In genomic region chr17:27081868-27082267, GRCm38 (mm10) we compare ENCODE assay signal across 25 mouse cellular contexts. TPM values are rescaled to one million over a fixed set of nuclear protein-coding genes. Genes with fewer than 3 reads are reported as not detected.
A peak's percentile ranks its signal among the peaks of the same experiment; 100 is the strongest.
DNase-seq lines count a peak whose midpoint lies in the region; ATAC-seq and TF ChIP-seq lines count a peak whose summit lies in the region.
"Had no signal": no experiment of that assay in that cellular context is flagged by ENCODE, and none has a peak within 500 bp of the region (broad histone marks: within the 10 kb centered on the region; RNA-seq: fewer than 3 reads in every experiment).

No protein-coding gene starts in this region.

- peaks cover 19% of the 10 kb centered on the region for H3K4me1 ChIP-seq in kidney, embryonic 16.5 days (ENCODE audit: insufficient read depth, low read length)
- H3K4me1 ChIP-seq in MEL (ENCODE audit: control insufficient read depth in 1 of 2, insufficient read depth in 2 of 2, low read length in 2 of 2), result peaks cover 0 to 22% of the 10 kb centered on the region in 2 experiments; a peak in 3 of 4 replicates
- H3K4me1 ChIP-seq in intestine, embryonic 15.5 days (replicated peaks), result peaks cover 37% of the 10 kb centered on the region
- H3K4me1 ChIP-seq: neural tube, embryonic 15.5 days had no signal

- H3K79me2 ChIP-seq in MEL (ENCODE audit: control insufficient read depth, insufficient read depth, low read length, poor library complexity), result no peaks in the 10 kb centered on the region

- no peaks in the 10 kb centered on the region for H3K27me3 ChIP-seq in kidney, embryonic 16.5 days (ENCODE audit: insufficient read depth, low read length)
- no peaks in the 10 kb centered on the region; a peak in 1 of 4 replicates for H3K27me3 ChIP-seq in MEL (ENCODE audit: control insufficient read depth in 1 of 2, insufficient read depth in 2 of 2, low read length in 2 of 2)
- no peaks in the 10 kb centered on the region for H3K27me3 ChIP-seq in intestine, embryonic 15.5 days (replicated peaks)
- H3K27me3 ChIP-seq: heart, embryonic 12.5 days; hindbrain, embryonic 15.5 days; neural tube, embryonic 15.5 days; Patski had no signal

- no peak overlapping the region for H3K9ac ChIP-seq in kidney, embryonic 16.5 days (replicated peaks; ENCODE audit: low read length)
- no peak overlapping the region for H3K9ac ChIP-seq in MEL (ENCODE audit: control insufficient read depth, low read depth, low read length, poor library complexity, severe bottlenecking)
- no peak overlapping the region for H3K9ac ChIP-seq in intestine, embryonic 15.5 days
- H3K9ac ChIP-seq: heart, embryonic 12.5 days; hindbrain, embryonic 15.5 days; lung, embryonic 14.5 days; neural tube, embryonic 15.5 days had no signal

- peaks cover 9% of the 10 kb centered on the region; the same call in 1 of the 2 replicates for H3K36me3 ChIP-seq in kidney, embryonic 16.5 days (ENCODE audit: insufficient read depth, low read length)
- H3K36me3 ChIP-seq in MEL (ENCODE audit: control insufficient read depth in 1 of 2, insufficient read depth in 2 of 2, low read length in 2 of 2), result peaks cover 0 to 12% of the 10 kb centered on the region in 2 experiments; a peak in 2 of 4 replicates
- H3K36me3 ChIP-seq in intestine, embryonic 15.5 days, result no peaks in the 10 kb centered on the region; the same call in 1 of the 2 replicates
- H3K36me3 ChIP-seq: embryonic facial prominence, embryonic 10.5 days; hindbrain, embryonic 15.5 days; midbrain, embryonic 10.5 days; neural tube, embryonic 15.5 days had no signal

- no peak overlapping the region for H3K4me3 ChIP-seq in kidney, embryonic 16.5 days (ENCODE audit: low read length)
- no peak overlapping the region for H3K4me3 ChIP-seq in MEL (ENCODE audit: control insufficient read depth in 1 of 2, insufficient read depth in 1 of 2, low read depth in 2 of 2, low read length in 2 of 2)
- no peak overlapping the region for H3K4me3 ChIP-seq in intestine, embryonic 15.5 days (replicated peaks)
- H3K4me3 ChIP-seq: embryonic facial prominence, embryonic 10.5 days; heart, embryonic 12.5 days; hindbrain, embryonic 15.5 days; left cerebral cortex, adult 2 months; midbrain, embryonic 10.5 days; neural tube, embryonic 15.5 days had no signal

- no peak for ATAC-seq in kidney, embryonic 16.5 days (ENCODE audit: low FRiP score, low TSS enrichment)
- peak; percentile 42; the same call in 1 of the 2 replicates for ATAC-seq in intestine, embryonic 15.5 days
- 0 out of 2 replicates have a peak, but pooled peaks have one; percentile 30 for ATAC-seq in megakaryocyte progenitor cell, adult 5-6 weeks (replicated peaks; ENCODE audit: poor library complexity)
- ATAC-seq: forebrain, embryonic 16.5 days; Patski had no signal

- 79% methylated on average over 5 of the region's 5 CpGs for WGBS in kidney, embryonic 16.5 days
- 57% methylated on average over 5 of the region's 5 CpGs for WGBS in intestine, embryonic 15.5 days

- TF ChIP-seq POLR2A in MEL (IDR thresholded peaks at IDR 0.05; ENCODE audit: control insufficient read depth in 1 of 2, insufficient read depth in 1 of 2, low read depth in 1 of 2, low read length in 2 of 2, poor library complexity in 1 of 2), result no peak

- TF ChIP-seq RAD21 in MEL (IDR thresholded peaks at IDR 0.05; ENCODE audit: low read depth, low read length), result no peak

- no peak for DNase-seq in kidney, adult 8-10 months
- peak; percentile 15 for DNase-seq in MEL (ENCODE audit: low read depth, low spot score)
- DNase-seq in adrenal gland, postnatal 25 days, result no peak
- DNase-seq in spleen, adult 12 weeks (ENCODE audit: low spot score), result no peak
- DNase-seq: adrenal gland, adult 8-10 months; cerebellum, adult 9-10 months; gastrocnemius, postnatal 14 days; heart, adult 18-20 months; heart, postnatal 14 days; kidney, postnatal 10 days; lung, embryonic 14.5 days; right cerebral cortex, adult 18-20 months; right cerebral cortex, postnatal 4 days; thymus, postnatal 14 days had no signal

- H3K9me3 ChIP-seq in kidney, embryonic 16.5 days (ENCODE audit: low read length), result peaks cover 7% of the 10 kb centered on the region; the same call in 1 of the 2 replicates
- H3K9me3 ChIP-seq in MEL (replicated peaks; ENCODE audit: insufficient read depth, low read length), result no peaks in the 10 kb centered on the region
- no peaks in the 10 kb centered on the region for H3K9me3 ChIP-seq in intestine, embryonic 15.5 days
- H3K9me3 ChIP-seq: hindbrain, embryonic 15.5 days; neural tube, embryonic 15.5 days had no signal

- no peak for TF ChIP-seq CTCF in MEL (IDR thresholded peaks at IDR 0.05 in 2 of 3, conservative IDR thresholded peaks at IDR 0.05 in 1 of 3; ENCODE audit: control insufficient read depth in 1 of 3, insufficient read depth in 1 of 3, low read depth in 2 of 3, low read length in 3 of 3, poor library complexity in 1 of 3, severe bottlenecking in 1 of 3)

- no peak for TF ChIP-seq EP300 in MEL (IDR thresholded peaks at IDR 0.05; ENCODE audit: low read depth in 1 of 2, low read length in 2 of 2)

- H3K4me2 ChIP-seq in kidney, embryonic 16.5 days (replicated peaks; ENCODE audit: low read depth, low read length), result no peak overlapping the region
- peak overlapping the region; percentile 18 for H3K4me2 ChIP-seq in intestine, embryonic 15.5 days (replicated peaks)
- H3K4me2 ChIP-seq: heart, embryonic 12.5 days; hindbrain, embryonic 15.5 days; lung, embryonic 14.5 days; neural tube, embryonic 15.5 days had no signal

- H3K27ac ChIP-seq in kidney, embryonic 16.5 days (ENCODE audit: low read length), result peak overlapping the region; percentile 61
- H3K27ac ChIP-seq in MEL (ENCODE audit: control insufficient read depth, low read depth, low read length), result no peak overlapping the region
- peak overlapping the region; percentile 80 for H3K27ac ChIP-seq in intestine, embryonic 15.5 days
- H3K27ac ChIP-seq: embryonic facial prominence, embryonic 10.5 days; hindbrain, embryonic 15.5 days; left cerebral cortex, adult 2 months; midbrain, embryonic 10.5 days; neural tube, embryonic 15.5 days had no signal

TF ChIP-seq in MEL, 35 proteins besides CTCF, POLR2A, EP300 and RAD21 (continues in another document):
- TF ChIP-seq MYB (IDR thresholded peaks at IDR 0.05; ENCODE audit: low read depth, low read length) (no peak), MEF2A (IDR thresholded peaks at IDR 0.05; ENCODE audit: extremely low read depth, insufficient replicate concordance, low read depth, low read length, poor library complexity, severe bottlenecking) (no peak), MAX (IDR thresholded peaks at IDR 0.05; ENCODE audit: low read length) (no peak), MYC (IDR thresholded peaks at IDR 0.05; ENCODE audit: low read depth, low read length) (no peak), USF2 (IDR thresholded peaks at IDR 0.05; ENCODE audit: borderline replicate concordance in 1 of 2, insufficient read depth in 1 of 2, low read depth in 1 of 2, low read length in 2 of 2) (no peak), POLR2AphosphoS5 (IDR thresholded peaks at IDR 0.05; ENCODE audit: borderline replicate concordance, low read depth, low read length) (no peak), ELF1 (IDR thresholded peaks at IDR 0.05; ENCODE audit: low read depth, low read length) (no peak), POLR2AphosphoS2 (IDR thresholded peaks at IDR 0.05; ENCODE audit: low read length) (no peak), MAZ (IDR thresholded peaks at IDR 0.05; ENCODE audit: low read depth, low read length) (no peak), ZKSCAN1 (IDR thresholded peaks at IDR 0.05; ENCODE audit: low read depth, low read length) (no peak), TCF12 (IDR thresholded peaks at IDR 0.05; ENCODE audit: low read depth, low read length) (no peak), JUND (IDR thresholded peaks at IDR 0.05; ENCODE audit: low read depth, low read length) (no peak), TAL1 (IDR thresholded peaks at IDR 0.05; ENCODE audit: low read length) (no peak), CHD1 (IDR thresholded peaks at IDR 0.05; ENCODE audit: low read depth, low read length) (no peak), ZC3H11A (IDR thresholded peaks at IDR 0.05; ENCODE audit: low read depth, low read length) (no peak), NRF1 (IDR thresholded peaks at IDR 0.05; ENCODE audit: insufficient read depth, low read depth, low read length, poor library complexity, severe bottlenecking) (no peak), RCOR1 (IDR thresholded peaks at IDR 0.05; ENCODE audit: low read depth, low read length) (no peak), MXI1 (IDR thresholded peaks at IDR 0.05; ENCODE audit: low read depth, low read length) (no peak)

RNA-seq across cellular contexts. Expression of gene Itpr3, which starts 24.8 kb away (rescaled TPM):
- 9.3 and 9.6 TPM in 2 replicates for polyA plus RNA-seq in kidney, embryonic 16.5 days (2015; fragmentation: Nextera tagmentation; extraction: Ambion mirVana)
- total RNA-seq in MEL (2012; rRNA removed), result 7.3 and 9.7 TPM in 2 replicates
- 10 to 100 TPM in 1 of 2 experiments, not detected in 1; 11.4 TPM for polyA plus RNA-seq in MEL (2012; ENCODE audit: insufficient read depth in 1 of 2, insufficient read length in 2 of 2, low read depth in 1 of 2, low replicate concordance in 2 of 2, missing spikeins in 1 of 2)
- polyA plus RNA-seq in intestine, embryonic 15.5 days (2015; fragmentation: Nextera tagmentation; extraction: Ambion mirVana), result 13.0 and 14.5 TPM in 2 replicates
- 3.4 and 3.6 TPM in 2 replicates for total RNA-seq in megakaryocyte progenitor cell, adult 5-6 weeks (2015)
- total RNA-seq in megakaryocyte progenitor cell, adult 5-6 weeks (2017), result 5.3 and 6.2 TPM in 2 replicates
- 6.1 and 7.4 TPM in 2 replicates for total RNA-seq in adrenal gland, postnatal 25 days (2021)

RNA-seq across cellular contexts. Expression of gene Uqcc2, which starts 51.8 kb away (rescaled TPM):
- polyA plus RNA-seq in kidney, embryonic 16.5 days (2015; fragmentation: Nextera tagmentation; extraction: Ambion mirVana), result 266 TPM in 2 replicates
- 270 and 329 TPM in 2 replicates for total RNA-seq in MEL (2012; rRNA removed)
- 100 to 1,000 TPM in 1 of 2 experiments, not detected in 1; 176 TPM for polyA plus RNA-seq in MEL (2012; ENCODE audit: insufficient read depth in 1 of 2, insufficient read length in 2 of 2, low read depth in 1 of 2, low replicate concordance in 2 of 2, missing spikeins in 1 of 2)
- polyA plus RNA-seq in intestine, embryonic 15.5 days (2015; fragmentation: Nextera tagmentation; extraction: Ambion mirVana), result 266 and 272 TPM in 2 replicates
- total RNA-seq in megakaryocyte progenitor cell, adult 5-6 weeks (2015), result 134 and 138 TPM in 2 replicates
- total RNA-seq in megakaryocyte progenitor cell, adult 5-6 weeks (2017), result 154 and 170 TPM in 2 replicates
- 212 and 245 TPM in 2 replicates for total RNA-seq in adrenal gland, postnatal 25 days (2021)

RNA-seq across cellular contexts. Expression of gene Bak1, which starts 53.1 kb away (rescaled TPM):
- 7.4 and 9.5 TPM in 2 replicates for polyA plus RNA-seq in kidney, embryonic 16.5 days (2015; fragmentation: Nextera tagmentation; extraction: Ambion mirVana)
- total RNA-seq in MEL (2012; rRNA removed), result 66.8 and 75.4 TPM in 2 replicates
- 100 to 1,000 TPM in 1 of 2 experiments, not detected in 1; 150 TPM for polyA plus RNA-seq in MEL (2012; ENCODE audit: insufficient read depth in 1 of 2, insufficient read length in 2 of 2, low read depth in 1 of 2, low replicate concordance in 2 of 2, missing spikeins in 1 of 2)
- 7.3 and 8.1 TPM in 2 replicates for polyA plus RNA-seq in intestine, embryonic 15.5 days (2015; fragmentation: Nextera tagmentation; extraction: Ambion mirVana)
- total RNA-seq in megakaryocyte progenitor cell, adult 5-6 weeks (2015), result 130 and 135 TPM in 2 replicates
- total RNA-seq in megakaryocyte progenitor cell, adult 5-6 weeks (2017), result 63.3 and 68.7 TPM in 2 replicates
- total RNA-seq in adrenal gland, postnatal 25 days (2021), result 35.7 and 43.8 TPM in 2 replicates
